Mouse (Mus musculus): ENCODE results near the gene Gm49366. TPM values are rescaled to one million over a fixed set of nuclear protein-coding genes. Genes with fewer than 3 reads are reported as not detected.
"Not testable (repeated sequence)": the region's sequence is repeated elsewhere in the genome, so short reads cannot be mapped to it uniquely, and the experiment has no call there.

The Gm49366 gene
- total and polyA plus RNA-seq, 3 experiments = not detected

- Histone ChIP-seq H3K9ac (ENCODE audit: low read depth, low read length) (no peak overlapping the region), H3K36me3 (ENCODE audit: control insufficient read depth, insufficient read depth, low read length) (no peaks in the 10 kb centered on the region), H3K4me1 (ENCODE audit: control insufficient read depth, insufficient read depth, low read length) (no peaks in the 10 kb centered on the region), H3K4me3 (no peak overlapping the region), H3K79me2 (replicated peaks; ENCODE audit: control insufficient read depth, insufficient read depth, low read length) (no peaks in the 10 kb centered on the region), H3K27ac (no peak overlapping the region), H3K27me3 (ENCODE audit: control insufficient read depth, insufficient read depth, low read length) (no peaks in the 10 kb centered on the region)
- intact Hi-C loops (cut with DNase I) = no loop called here
- 77% methylated on average over 2 of the region's 2 CpGs for WGBS
- no peak for DNase-seq
- TF ChIP-seq POLR2A (IDR thresholded peaks at IDR 0.05; ENCODE audit: insufficient read depth, low read depth, low read length) (no peak), CTCF (IDR thresholded peaks at IDR 0.05) (no peak), EP300 (IDR thresholded peaks at IDR 0.05; ENCODE audit: insufficient read depth, low read depth, low read length) (no peak)
Observed at GRCm38 (mm10) chr12:84071696-84072095, 33.0 kb downstream of the Gm49366 start.

GRCm38 (mm10) chr12:84077371-84077990 is 38.7 kb downstream of the Gm49366 start:
- H3K27me3 ChIP-seq (ENCODE audit: control insufficient read depth, insufficient read depth, low read length) = no peaks in the 10 kb centered on the region
- H3K36me3 ChIP-seq (ENCODE audit: control insufficient read depth, insufficient read depth, low read length) = no peaks in the 10 kb centered on the region
- TF ChIP-seq CTCF (IDR thresholded peaks at IDR 0.05) (no peak), POLR2A (IDR thresholded peaks at IDR 0.05; ENCODE audit: insufficient read depth, low read depth, low read length) (no peak), EP300 (IDR thresholded peaks at IDR 0.05; ENCODE audit: insufficient read depth, low read depth, low read length) (no peak)
- no peak overlapping the region for H3K4me3 ChIP-seq
- H3K4me1 ChIP-seq (ENCODE audit: control insufficient read depth, insufficient read depth, low read length) = no peaks in the 10 kb centered on the region
- H3K9ac ChIP-seq (ENCODE audit: low read depth, low read length) = no peak overlapping the region
- 95% methylated on average over 4 of the region's 4 CpGs for WGBS
- no peak overlapping the region for H3K27ac ChIP-seq
- no peaks in the 10 kb centered on the region for H3K79me2 ChIP-seq (replicated peaks; ENCODE audit: control insufficient read depth, insufficient read depth, low read length)
- no peak for DNase-seq
- intact Hi-C loops (cut with DNase I) = no loop called here

DNA sequence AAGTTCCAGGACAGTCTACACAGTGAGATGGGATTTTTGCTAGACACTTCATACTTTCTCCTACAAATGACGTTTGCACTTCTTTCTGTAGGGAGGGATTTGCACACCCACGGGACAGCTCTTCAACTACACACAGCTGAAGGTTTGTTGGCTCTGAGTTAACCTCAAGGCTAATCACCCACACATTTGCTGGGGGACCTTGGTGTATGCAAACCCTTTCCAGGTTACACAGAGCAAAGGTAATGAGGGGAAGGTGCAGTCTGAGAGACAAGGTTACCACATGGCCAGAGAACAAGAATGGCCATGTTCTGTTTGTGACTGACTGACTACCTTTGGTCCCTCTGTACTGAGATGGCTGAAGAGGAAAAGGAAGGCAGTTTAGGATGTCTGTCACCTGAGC is 45.1 kb downstream of the Gm49366 start:
- Histone ChIP-seq H3K9ac (ENCODE audit: low read depth, low read length) (no peak overlapping the region), H3K4me1 (ENCODE audit: control insufficient read depth, insufficient read depth, low read length) (no peaks in the 10 kb centered on the region), H3K27me3 (ENCODE audit: control insufficient read depth, insufficient read depth, low read length) (no peaks in the 10 kb centered on the region), H3K36me3 (ENCODE audit: control insufficient read depth, insufficient read depth, low read length) (no peaks in the 10 kb centered on the region), H3K79me2 (replicated peaks; ENCODE audit: control insufficient read depth, insufficient read depth, low read length) (no peaks in the 10 kb centered on the region), H3K27ac (no peak overlapping the region), H3K4me3 (no peak overlapping the region)
- no peak for TF ChIP-seq POLR2A (IDR thresholded peaks at IDR 0.05; ENCODE audit: insufficient read depth, low read depth, low read length)
- TF ChIP-seq EP300 (IDR thresholded peaks at IDR 0.05; ENCODE audit: insufficient read depth, low read depth, low read length) = no peak
- no peak for TF ChIP-seq CTCF (IDR thresholded peaks at IDR 0.05)
- intact Hi-C loops (cut with DNase I) = no loop called here
- DNase-seq = no peak
- WGBS = 77% methylated on average over 2 of the region's 2 CpGs

- no peak for DNase-seq
- intact Hi-C loops (cut with DNase I) = no loop called here
- Histone ChIP-seq H3K9ac (ENCODE audit: low read depth, low read length) (no peak overlapping the region), H3K36me3 (ENCODE audit: control insufficient read depth, insufficient read depth, low read length) (no peaks in the 10 kb centered on the region), H3K4me1 (ENCODE audit: control insufficient read depth, insufficient read depth, low read length) (no peaks in the 10 kb centered on the region), H3K79me2 (replicated peaks; ENCODE audit: control insufficient read depth, insufficient read depth, low read length) (no peaks in the 10 kb centered on the region), H3K27me3 (ENCODE audit: control insufficient read depth, insufficient read depth, low read length) (no peaks in the 10 kb centered on the region), H3K4me3 (no peak overlapping the region), H3K27ac (no peak overlapping the region)
- TF ChIP-seq POLR2A (IDR thresholded peaks at IDR 0.05; ENCODE audit: insufficient read depth, low read depth, low read length) = no peak
- no peak for TF ChIP-seq EP300 (IDR thresholded peaks at IDR 0.05; ENCODE audit: insufficient read depth, low read depth, low read length)
- WGBS = 38% methylated on average over 4 of the region's 4 CpGs
Observed at GRCm38 (mm10) chr12:84084581-84084980, 45.8 kb downstream of the Gm49366 start.

DNA sequence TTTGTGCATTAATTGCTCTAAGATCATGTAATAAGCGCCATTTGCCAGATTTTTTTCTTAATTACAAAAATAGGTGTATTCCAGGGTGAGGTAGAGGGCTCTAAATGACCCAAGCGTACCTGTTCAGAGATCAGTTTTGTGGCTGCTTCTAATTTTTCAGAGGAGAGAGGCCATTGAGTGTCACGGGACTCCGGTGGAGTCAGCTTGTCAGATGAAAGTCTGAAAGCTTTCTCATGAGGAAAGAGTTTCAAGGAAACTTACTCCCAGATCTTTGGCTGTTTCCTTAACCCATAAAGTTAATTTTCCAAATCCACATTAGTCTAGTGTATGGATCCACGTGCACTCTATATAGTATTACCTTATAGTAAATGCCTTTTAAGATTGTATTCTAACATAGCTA is 55.9 kb downstream of the Gm49366 start:
- H3K9ac ChIP-seq (ENCODE audit: low read depth, low read length); H3K27me3 ChIP-seq (ENCODE audit: control insufficient read depth, insufficient read depth, low read length); H3K4me3 ChIP-seq; intact Hi-C loops (cut with DNase I); H3K27ac ChIP-seq; DNase-seq; H3K4me1 ChIP-seq (ENCODE audit: control insufficient read depth, insufficient read depth, low read length); H3K79me2 ChIP-seq (replicated peaks; ENCODE audit: control insufficient read depth, insufficient read depth, low read length); H3K36me3 ChIP-seq (ENCODE audit: control insufficient read depth, insufficient read depth, low read length): not testable (repeated sequence)
- 89% methylated on average over 5 of the region's 5 CpGs for WGBS

- intact Hi-C loops (cut with DNase I) = no loop called here
- no peak for TF ChIP-seq POLR2A (IDR thresholded peaks at IDR 0.05; ENCODE audit: insufficient read depth, low read depth, low read length)
- TF ChIP-seq CTCF (IDR thresholded peaks at IDR 0.05) = no peak
- TF ChIP-seq EP300 (IDR thresholded peaks at IDR 0.05; ENCODE audit: insufficient read depth, low read depth, low read length) = no peak
- no peaks in the 10 kb centered on the region; the same call in 1 of the 2 replicates for H3K4me1 ChIP-seq (ENCODE audit: control insufficient read depth, insufficient read depth, low read length)
- no peaks in the 10 kb centered on the region for H3K79me2 ChIP-seq (replicated peaks; ENCODE audit: control insufficient read depth, insufficient read depth, low read length)
- H3K36me3 ChIP-seq (ENCODE audit: control insufficient read depth, insufficient read depth, low read length) = no peaks in the 10 kb centered on the region
- H3K27me3 ChIP-seq (ENCODE audit: control insufficient read depth, insufficient read depth, low read length) = no peaks in the 10 kb centered on the region
- DNase-seq = no peak
- WGBS = 99% methylated on average over 2 of the region's 2 CpGs
- H3K9ac ChIP-seq (ENCODE audit: low read depth, low read length) = no peak overlapping the region
- H3K4me3 ChIP-seq = no peak overlapping the region
- H3K27ac ChIP-seq = no peak overlapping the region
Observed at GRCm38 (mm10) chr12:84099605-84100004, 60.9 kb downstream of the Gm49366 start.
